Mouse (Mus musculus) cerebellum, adult 9-11 months (tissue): ENCODE data around the gene Dgki.

ENCODE experiments used
- DNase-seq: peaks from one replicate; pipeline ENCODE4 v3.0.0; 2022

Gene Dgki

DNA sequence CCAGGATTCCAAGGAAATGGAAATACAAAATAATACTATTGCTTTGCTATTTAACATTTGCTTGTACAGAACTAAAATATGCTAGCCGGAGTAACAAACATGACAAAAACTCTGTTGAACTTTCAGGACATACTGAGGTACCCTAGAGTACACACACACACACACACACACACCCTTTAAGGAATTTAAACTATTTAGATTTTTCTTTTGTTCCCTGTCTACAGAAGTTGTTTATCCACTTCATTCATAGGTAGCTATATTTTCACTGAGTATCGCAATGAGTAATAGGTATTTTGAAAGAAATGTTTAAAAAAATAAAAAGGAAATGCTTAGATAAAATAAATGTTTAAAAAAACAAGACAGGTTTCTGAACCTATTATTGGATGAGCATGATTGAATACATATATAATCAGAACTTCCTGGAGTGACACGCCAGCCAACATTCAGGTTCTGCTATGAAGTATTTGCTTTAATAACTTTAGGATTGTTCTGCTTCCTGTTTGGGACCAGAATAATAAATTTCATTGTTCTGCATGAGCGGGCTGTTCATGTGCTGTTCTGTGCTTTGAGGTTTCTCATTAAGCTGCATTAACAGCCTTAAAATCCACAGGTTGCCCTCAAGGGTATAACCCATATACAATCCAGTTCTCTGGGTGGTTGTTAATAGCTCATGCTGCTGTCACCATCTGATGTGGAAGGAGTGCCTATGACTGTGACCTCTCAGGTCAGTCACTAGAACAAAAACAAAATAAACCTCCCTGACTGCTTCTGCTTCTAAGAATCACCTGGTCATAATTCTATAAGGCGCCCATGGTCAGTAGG is 457.7 kb downstream of the Dgki start:
- DNase-seq, result no peak

GRCm38 (mm10) chr6:36841701-36842100 is 458.3 kb downstream of the Dgki start:
- no peak for DNase-seq

- no peak for DNase-seq
These were observed 458.8 kb downstream of the Dgki start for GRCm38 (mm10) chr6:36841174-36841573.

DNA sequence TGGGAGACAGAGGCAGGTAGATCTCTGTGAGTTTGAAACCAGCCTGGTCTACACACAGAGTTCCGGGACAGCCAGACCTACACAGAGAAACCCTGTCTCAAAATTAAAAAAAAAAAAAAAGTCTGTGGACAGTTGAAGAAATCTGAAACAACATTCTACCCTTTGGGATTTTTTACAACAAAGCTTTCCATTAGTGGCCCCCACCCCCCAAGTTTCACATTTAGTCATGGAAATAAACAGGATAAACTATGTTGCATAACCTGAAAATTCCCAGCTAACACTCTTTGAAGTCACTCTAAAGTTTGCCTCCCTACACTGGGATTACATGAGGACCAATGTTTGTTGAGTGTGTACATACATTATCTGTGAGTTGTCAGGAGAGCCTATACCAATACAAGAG is 461.2 kb downstream of the Dgki start:
- DNase-seq, result no peak

DNA sequence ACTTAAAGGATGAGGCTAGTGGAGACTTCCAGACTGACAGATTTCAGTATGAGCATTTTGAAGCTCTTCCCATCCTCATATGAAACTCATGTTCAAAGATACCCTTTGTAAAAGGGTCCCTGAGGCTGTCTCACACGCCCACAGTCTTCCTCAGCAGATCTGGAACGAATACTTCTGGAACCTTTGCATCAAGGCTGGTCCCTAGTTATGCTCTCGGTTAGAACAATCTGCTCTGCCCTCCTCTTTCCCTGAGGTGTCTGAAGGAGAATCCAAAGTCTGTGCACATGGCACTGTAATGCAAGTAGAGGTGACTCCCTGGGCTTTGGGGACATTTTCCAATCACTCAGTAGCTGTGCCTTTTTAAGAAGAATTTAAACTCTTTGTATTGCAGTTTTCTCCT is 464.6 kb downstream of the Dgki start:
- no peak for DNase-seq

GRCm38 (mm10) chr6:36834695-36835265 is 465.2 kb downstream of the Dgki start:
- DNase-seq, result no peak

DNA sequence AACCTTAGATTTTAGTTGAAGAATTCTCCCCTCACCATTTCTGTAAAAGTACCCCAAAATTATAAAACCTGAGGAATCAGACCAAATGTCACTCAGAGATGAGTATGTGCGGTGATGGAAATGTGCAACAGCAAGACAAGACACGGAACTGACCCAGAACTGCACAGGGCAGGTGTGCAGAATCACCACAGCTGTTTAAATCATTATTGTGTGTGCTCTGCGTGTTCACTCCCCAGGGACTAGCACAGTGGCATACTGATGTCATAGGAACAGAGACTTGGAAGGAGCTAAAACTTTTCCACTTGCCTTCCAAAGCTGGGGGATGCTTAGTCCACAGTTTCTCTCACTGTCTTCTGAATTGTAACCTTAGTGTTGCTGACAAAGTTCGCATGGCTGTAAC is 467.3 kb downstream of the Dgki start:
- DNase-seq, result no peak

DNA sequence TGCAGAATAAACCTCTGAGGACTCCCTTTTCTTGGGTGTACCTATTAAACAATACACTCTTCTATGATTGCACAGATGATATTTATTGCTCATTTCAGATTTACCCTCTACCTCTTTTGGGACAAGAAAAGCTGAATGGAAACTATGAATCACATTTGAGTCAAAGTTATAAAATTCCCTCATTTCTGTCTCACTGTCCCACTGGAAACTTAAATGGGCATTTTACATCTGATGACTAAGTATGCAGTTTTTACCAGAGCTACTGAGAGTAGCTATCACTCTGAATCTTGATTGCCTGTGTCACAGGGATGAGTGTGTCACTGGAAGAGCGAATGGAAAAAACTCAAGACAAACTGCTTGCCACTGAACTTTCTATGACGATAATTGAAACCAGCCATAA is 467.8 kb downstream of the Dgki start:
- DNase-seq, result no peak

DNA sequence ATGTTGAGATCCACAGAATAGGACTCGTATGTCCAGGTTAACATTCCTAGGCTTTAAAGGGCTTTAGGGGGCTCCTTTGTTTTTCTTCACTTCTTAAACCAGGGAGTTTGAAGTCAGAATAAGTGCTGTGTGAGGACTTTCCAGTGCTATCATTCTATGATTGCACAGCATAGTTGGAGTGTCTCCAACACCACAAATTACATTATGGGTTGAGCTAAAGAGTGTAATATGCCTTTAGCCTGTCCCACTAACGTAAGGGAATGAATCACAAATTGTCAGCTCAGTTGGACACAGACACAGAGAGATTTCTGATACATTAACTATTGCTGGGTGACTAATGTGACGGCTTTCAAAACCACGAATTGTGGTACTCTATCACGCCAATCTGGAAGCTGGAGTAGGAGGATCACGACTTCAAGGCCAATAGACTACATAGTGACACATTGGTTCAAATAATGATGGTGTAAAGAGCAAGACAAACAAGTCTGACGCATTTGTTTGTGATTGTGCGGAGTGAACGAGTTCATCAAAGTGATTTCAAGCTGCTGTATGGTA is 469.5 kb downstream of the Dgki start:
- no peak for DNase-seq

- no peak for DNase-seq
These were observed 480.3 kb downstream of the Dgki start for GRCm38 (mm10) chr6:36819784-36820050.

- DNase-seq, result peak; percentile 65
These were observed 480.8 kb downstream of the Dgki start for GRCm38 (mm10) chr6:36819019-36819783.

DNA sequence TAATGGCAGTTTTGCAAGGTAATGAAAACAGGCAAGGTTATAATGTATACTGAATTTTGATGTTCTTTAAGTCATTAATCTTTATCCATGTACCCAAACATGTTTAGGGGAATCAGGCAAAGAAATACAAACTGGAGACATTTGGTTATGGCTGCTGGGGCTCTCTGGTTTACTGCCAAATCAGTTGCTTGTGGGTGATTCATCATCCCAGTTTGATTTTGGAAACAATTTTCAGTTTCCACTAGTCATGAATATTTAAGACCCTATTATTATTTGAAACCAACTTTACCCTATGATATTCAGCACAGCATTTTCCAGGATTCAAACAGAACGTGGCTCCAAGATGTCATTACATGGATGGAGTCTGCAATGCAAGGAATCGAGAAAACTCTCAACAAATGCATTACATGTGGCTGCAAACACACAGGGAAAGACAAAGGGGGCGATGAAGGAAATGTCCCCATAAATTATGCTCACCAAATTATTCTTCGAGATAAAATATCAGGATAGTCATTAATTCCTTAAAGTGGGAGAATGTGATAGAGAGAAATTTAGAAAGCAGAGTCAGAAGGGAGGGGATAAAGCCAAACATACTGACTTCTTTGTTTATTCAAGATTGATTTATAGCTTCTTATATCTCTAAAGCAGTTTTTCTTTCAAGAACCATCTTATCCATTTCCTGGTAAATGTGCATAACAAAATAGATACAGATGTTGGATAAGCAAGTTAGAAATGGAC is 481.5 kb downstream of the Dgki start:
- no peak for DNase-seq

DNA sequence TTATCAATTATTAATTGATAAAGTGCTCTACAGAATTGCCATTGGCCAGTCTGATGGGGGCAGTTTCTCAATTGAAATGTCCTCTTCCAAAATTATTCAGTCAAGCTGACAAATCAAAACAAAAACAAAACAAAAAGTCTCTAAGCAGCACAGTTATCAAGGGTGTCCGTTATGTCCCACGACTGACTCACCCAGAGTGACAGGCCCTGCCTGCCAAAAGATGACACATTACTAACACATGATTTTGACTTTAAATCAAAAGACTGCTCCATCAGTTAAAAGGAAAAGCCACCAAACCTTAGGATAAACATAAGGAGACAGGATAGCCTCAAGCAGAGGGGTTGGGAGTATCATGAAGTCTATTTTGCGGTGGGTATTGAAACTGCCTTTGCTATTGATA is 483.3 kb downstream of the Dgki start:
- DNase-seq, result no peak

GRCm38 (mm10) chr6:36815992-36816391 is 484.0 kb downstream of the Dgki start:
- no peak for DNase-seq

GRCm38 (mm10) chr6:36812666-36813515 is 487.1 kb downstream of the Dgki start:
- DNase-seq, result no peak

DNA sequence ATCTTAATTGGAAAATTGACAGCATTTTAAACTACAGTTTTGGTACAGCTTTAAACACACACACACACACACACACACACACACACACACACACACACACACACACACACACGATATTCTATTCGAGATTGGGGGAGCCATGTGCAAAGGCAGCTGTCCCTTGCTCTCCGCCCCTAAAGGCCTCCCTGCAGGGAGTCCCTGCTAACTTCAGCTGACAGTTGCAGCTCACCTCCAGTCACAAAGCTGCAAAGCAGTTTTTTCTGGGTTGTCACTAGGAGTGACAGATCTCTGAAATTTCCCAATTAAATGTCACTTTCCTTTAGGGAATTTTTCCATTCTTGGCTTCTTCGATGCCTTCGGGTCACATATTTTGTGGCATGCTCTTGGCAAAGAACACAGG is 489.5 kb downstream of the Dgki start:
- no peak for DNase-seq

GRCm38 (mm10) chr6:36809747-36810285 is 490.2 kb downstream of the Dgki start, which contains the start of gene Ptn:
Ptn (minus strand) TSS chr6:36810220.
- peak; percentile 44 for DNase-seq

- peak; percentile 70 for DNase-seq
These were observed 490.7 kb downstream of the Dgki start for GRCm38 (mm10) chr6:36809311-36809726.

DNA sequence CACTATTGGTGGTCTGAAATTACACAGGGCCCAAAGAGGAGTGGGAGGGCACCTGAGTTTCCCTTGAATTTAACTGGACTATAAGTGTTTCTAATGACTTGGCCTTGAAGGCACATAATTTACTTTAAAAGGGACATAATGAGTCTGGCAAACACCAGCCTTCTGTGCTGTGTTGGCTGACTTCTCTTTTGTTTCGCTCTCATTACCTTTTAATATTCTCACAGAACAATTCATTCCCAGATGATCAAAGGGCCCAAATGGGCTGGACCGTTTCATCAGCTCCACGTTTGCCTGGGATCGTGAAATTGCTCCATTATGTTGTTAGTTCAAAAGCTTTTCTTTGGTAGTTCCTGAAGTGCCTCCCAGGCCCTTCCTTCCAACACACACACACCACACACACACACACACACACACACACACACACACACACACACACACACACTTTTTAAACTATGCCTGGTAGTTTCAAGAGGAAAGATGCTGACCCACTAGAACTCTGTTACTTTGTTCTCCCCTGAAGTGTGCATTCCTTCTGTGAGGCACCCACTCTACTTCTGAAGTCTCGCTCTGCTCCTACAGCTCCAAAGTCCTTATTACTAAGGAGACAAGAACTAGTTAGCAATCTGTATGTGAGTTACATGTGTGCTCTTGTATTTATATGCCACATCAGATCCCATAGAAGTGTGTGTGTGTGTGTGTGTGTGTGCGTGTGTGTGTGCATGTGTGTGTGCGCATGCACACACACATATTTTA is 491.5 kb downstream of the Dgki start:
- DNase-seq, result no peak

DNA sequence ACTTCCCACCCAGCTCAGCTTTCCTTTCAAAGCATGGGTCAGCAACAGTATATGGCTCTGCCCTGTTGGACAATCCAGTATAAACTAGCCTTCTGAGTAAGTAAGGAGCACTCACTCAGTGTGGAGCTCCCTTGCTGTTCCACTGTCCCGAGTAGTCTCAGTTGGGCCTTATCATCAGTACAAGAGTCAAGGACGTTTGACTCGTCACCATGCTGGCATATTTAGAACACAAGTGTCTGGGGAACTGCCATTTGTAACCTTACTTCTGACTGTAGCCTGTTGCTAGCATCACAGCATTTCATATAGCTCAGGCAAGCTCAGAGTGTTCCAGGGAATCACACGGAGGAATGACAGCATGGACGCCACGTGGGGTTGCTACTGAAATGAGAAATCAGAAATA is 493.1 kb downstream of the Dgki start:
- DNase-seq, result no peak

DNA sequence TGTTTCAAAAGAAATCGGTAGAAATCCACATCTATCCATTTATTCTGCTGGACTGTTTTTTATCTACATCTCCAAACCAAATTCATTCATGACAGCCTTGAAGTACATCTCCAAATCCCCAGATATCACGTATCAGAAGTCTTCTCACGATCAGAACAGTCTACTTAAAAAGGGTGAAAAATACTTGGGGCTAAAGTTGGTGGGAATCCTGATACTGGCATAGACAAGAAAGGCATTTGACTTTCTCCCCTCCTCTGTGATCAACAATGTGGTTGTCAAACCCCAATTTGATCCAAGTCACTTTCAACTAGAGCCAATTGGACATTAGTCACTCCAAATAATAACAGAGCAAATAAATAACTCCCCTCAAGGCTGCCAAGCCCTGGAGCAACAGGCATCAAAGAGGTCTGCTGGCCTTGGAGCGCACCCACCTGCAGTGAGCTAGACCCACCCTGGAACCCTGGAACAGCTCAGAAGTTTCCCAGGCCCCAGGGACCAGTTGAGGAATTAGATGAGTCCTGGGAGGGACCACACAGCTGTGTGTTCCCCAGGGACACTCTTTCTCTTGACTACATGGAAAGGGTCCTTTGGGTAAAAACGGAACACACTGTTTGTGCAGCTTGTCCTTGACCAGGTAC is 499.6 kb downstream of the Dgki start:
- DNase-seq, result no peak
